Mouse (Mus musculus) CH12.LX (cell line): Measurements from ENCODE around the gene Cd83. TPM values are rescaled to one million over a fixed set of nuclear protein-coding genes. Genes with fewer than 3 reads are reported as not detected.

Experiments
- DNase-seq: peaks from one replicate; pipeline ENCODE4 v3.0.0-alpha.2; 2013; ENCODE audit errors: extremely low read depth
- H3K27ac ChIP-seq: 2 replicates; pipeline ENCODE4 v1.5.1; 2012; ENCODE audit warnings: low read depth, mild to moderate bottlenecking, control low read depth, moderate library complexity; ENCODE audit not compliant: insufficient read depth
- H3K27me3 ChIP-seq: replicated peaks from 2 replicates; pipeline ENCODE3; 2012; ENCODE audit warnings: inconsistent platforms
- H3K36me3 ChIP-seq, 2 experiments: replicated peaks in 1 of 2; 2 replicates each; pipeline versions ENCODE3 to v1.6.1; 2012; ENCODE audit warnings: inconsistent platforms in 1 of 2, low read length in 1 of 2, mild to moderate bottlenecking in 1 of 2, mixed read lengths in 1 of 2, moderate library complexity in 1 of 2; ENCODE audit not compliant: control insufficient read depth in 1 of 2, insufficient read depth in 1 of 2
- H3K4me1 ChIP-seq, 2 experiments: 2 replicates each; pipeline ENCODE4 v1.6.1; 2012; ENCODE audit warnings: inconsistent platforms in 1 of 2, moderate library complexity in 1 of 2; ENCODE audit not compliant: insufficient read depth in 2 of 2, control insufficient read depth in 1 of 2
- H3K4me2 ChIP-seq: 2 replicates; pipeline ENCODE4 v1.6.1; 2012; ENCODE audit warnings: low read depth, mild to moderate bottlenecking, control low read depth; ENCODE audit not compliant: poor library complexity, insufficient read depth, severe bottlenecking
- H3K4me3 ChIP-seq, 3 experiments: fragments of 150-350 bp in 1 of 3; sonication (generic) in 1 of 3; replicated peaks in 1 of 3; 2 replicates each; pipeline versions ENCODE3 to v1.5.1; 2011 to 2012; ENCODE audit warnings: low read depth in 2 of 3, low read length in 2 of 3, mild to moderate bottlenecking in 2 of 3, moderate library complexity in 2 of 3, control low read depth in 1 of 3, improper control_type of control experiment in 1 of 3, inconsistent platforms in 1 of 3, mixed read lengths in 1 of 3; ENCODE audit not compliant: poor library complexity in 1 of 3
- H3K79me2 ChIP-seq: replicated peaks from 2 replicates; pipeline ENCODE4 v1.6.1; 2012; ENCODE audit warnings: mild to moderate bottlenecking, moderate library complexity; ENCODE audit not compliant: control insufficient read depth, poor library complexity, insufficient read depth, severe bottlenecking; ENCODE audit errors: extremely low read depth
- H3K9ac ChIP-seq: 2 replicates; pipeline ENCODE4 v1.6.1; 2012; ENCODE audit warnings: low read depth, mild to moderate bottlenecking, control low read depth, moderate library complexity; ENCODE audit not compliant: insufficient read depth
- H3K9me3 ChIP-seq: replicated peaks from 2 replicates; pipeline ENCODE3; 2012; ENCODE audit warnings: low read length, inconsistent platforms, mixed read lengths
- BHLHE40 ChIP-seq: IDR thresholded peaks from 2 replicates; pipeline ENCODE4 v1.6.1; 2011; ENCODE audit warnings: mild to moderate bottlenecking, low read depth, low read length, improper control_type of control experiment
- CHD1 ChIP-seq: IDR thresholded peaks from 2 replicates; pipeline ENCODE4 v1.6.1; 2012; ENCODE audit warnings: low read depth, low read length, improper control_type of control experiment, inconsistent platforms
- CHD2 ChIP-seq: IDR thresholded peaks from 2 replicates; pipeline ENCODE4 v1.6.1; 2011; ENCODE audit warnings: low read length, improper control_type of control experiment
- CTCF ChIP-seq, 2 experiments: IDR thresholded peaks in 1 of 2; conservative IDR thresholded peaks in 1 of 2; 2 replicates each; pipeline ENCODE4 v1.5.1; 2011 to 2012; ENCODE audit warnings: low read depth in 2 of 2, low read length in 2 of 2, improper control_type of control experiment in 1 of 2, inconsistent platforms in 1 of 2, mild to moderate bottlenecking in 1 of 2, moderate library complexity in 1 of 2
- E2F4 ChIP-seq: IDR thresholded peaks from 2 replicates; pipeline ENCODE4 v1.6.1; 2011; ENCODE audit warnings: low read depth, low read length, improper control_type of control experiment; ENCODE audit not compliant: insufficient replicate concordance
- ELF1 ChIP-seq: IDR thresholded peaks from 2 replicates; pipeline ENCODE4 v1.6.1; 2014; ENCODE audit warnings: low read depth, mild to moderate bottlenecking, inconsistent platforms, low read length, improper control_type of control experiment
- EP300 ChIP-seq: IDR thresholded peaks from 2 replicates; pipeline ENCODE4 v1.6.1; 2011; ENCODE audit warnings: low read length, improper control_type of control experiment
- ETS1 ChIP-seq: conservative IDR thresholded peaks from 2 replicates; pipeline ENCODE4 v1.6.1; 2012; ENCODE audit warnings: low read depth, mild to moderate bottlenecking, inconsistent platforms, low read length, improper control_type of control experiment, moderate library complexity
- GABPA ChIP-seq: IDR thresholded peaks from 2 replicates; pipeline ENCODE4 v1.6.1; 2012; ENCODE audit warnings: low read depth, low read length, improper control_type of control experiment, inconsistent platforms; ENCODE audit not compliant: insufficient replicate concordance
- HCFC1 ChIP-seq: IDR thresholded peaks from 2 replicates; pipeline ENCODE4 v1.6.1; 2012; ENCODE audit warnings: low read depth, mild to moderate bottlenecking, inconsistent platforms, low read length, improper control_type of control experiment
- IRF4 ChIP-seq: IDR thresholded peaks from 2 replicates; pipeline ENCODE4 v1.6.1; 2014; ENCODE audit warnings: low read depth, mild to moderate bottlenecking, inconsistent platforms, low read length, improper control_type of control experiment
- JUN ChIP-seq: IDR thresholded peaks from 2 replicates; pipeline ENCODE4 v1.6.1; 2011; ENCODE audit warnings: low read depth, mild to moderate bottlenecking, low read length, improper control_type of control experiment, moderate library complexity; ENCODE audit not compliant: insufficient read depth
- JUND ChIP-seq: conservative IDR thresholded peaks from 2 replicates; pipeline ENCODE4 v1.6.1; 2011; ENCODE audit warnings: low read depth, low read length, improper control_type of control experiment
- KAT2A ChIP-seq: IDR thresholded peaks from 2 replicates; pipeline ENCODE4 v1.6.1; 2012; ENCODE audit warnings: low read length, improper control_type of control experiment, inconsistent platforms; ENCODE audit not compliant: insufficient replicate concordance
- MAFK ChIP-seq: IDR thresholded peaks from 2 replicates; pipeline ENCODE4 v1.6.1; 2011; ENCODE audit warnings: low read length, improper control_type of control experiment; ENCODE audit not compliant: insufficient replicate concordance
- MAX ChIP-seq: IDR thresholded peaks from 2 replicates; pipeline ENCODE4 v1.6.1; 2011; ENCODE audit warnings: low read length, improper control_type of control experiment
- MAZ ChIP-seq: IDR thresholded peaks from 2 replicates; pipeline ENCODE4 v1.6.1; 2012; ENCODE audit warnings: low read depth, mild to moderate bottlenecking, inconsistent platforms, low read length, improper control_type of control experiment, moderate library complexity
- MEF2A ChIP-seq: IDR thresholded peaks from 2 replicates; pipeline ENCODE4 v1.6.1; 2014; ENCODE audit warnings: low read depth, mild to moderate bottlenecking, inconsistent platforms, low read length, improper control_type of control experiment, borderline replicate concordance
- MXI1 ChIP-seq: IDR thresholded peaks from 2 replicates; pipeline ENCODE4 v1.6.1; 2011; ENCODE audit warnings: mild to moderate bottlenecking, low read depth, low read length, improper control_type of control experiment
- MYC ChIP-seq: IDR thresholded peaks from 2 replicates; pipeline ENCODE4 v1.6.1; 2011; ENCODE audit warnings: low read depth, mild to moderate bottlenecking, improper control_type of control experiment, low read length
- NELFE ChIP-seq: IDR thresholded peaks from 2 replicates; pipeline ENCODE4 v1.6.1; 2011; ENCODE audit warnings: low read depth, low read length, improper control_type of control experiment
- NRF1 ChIP-seq: IDR thresholded peaks from 2 replicates; pipeline ENCODE4 v1.6.1; 2014; ENCODE audit warnings: low read depth, mild to moderate bottlenecking, inconsistent platforms, low read length, improper control_type of control experiment, moderate library complexity
- PAX5 ChIP-seq: IDR thresholded peaks from 2 replicates; pipeline ENCODE4 v1.6.1; 2012; ENCODE audit warnings: low read length, inconsistent platforms, mixed read lengths
- POLR2A ChIP-seq: IDR thresholded peaks from 2 replicates; pipeline ENCODE4 v1.6.1; 2011; ENCODE audit warnings: low read depth, mild to moderate bottlenecking, improper control_type of control experiment, low read length
- POLR2AphosphoS2 ChIP-seq: IDR thresholded peaks from 2 replicates; pipeline ENCODE4 v1.6.1; 2011; ENCODE audit warnings: low read depth, low read length, improper control_type of control experiment
- RAD21 ChIP-seq: IDR thresholded peaks from 2 replicates; pipeline ENCODE4 v1.6.1; 2011; ENCODE audit warnings: low read depth, mild to moderate bottlenecking, low read length, improper control_type of control experiment, moderate library complexity
- RCOR1 ChIP-seq: conservative IDR thresholded peaks from 2 replicates; pipeline ENCODE4 v1.6.1; 2012; ENCODE audit warnings: low read depth, mild to moderate bottlenecking, inconsistent platforms, low read length, improper control_type of control experiment
- SIN3A ChIP-seq: IDR thresholded peaks from 2 replicates; pipeline ENCODE4 v1.6.1; 2012; ENCODE audit warnings: low read length, improper control_type of control experiment, inconsistent platforms
- SMC3 ChIP-seq: IDR thresholded peaks from 2 replicates; pipeline ENCODE4 v1.6.1; 2011; ENCODE audit warnings: low read depth, low read length, improper control_type of control experiment
- TBP ChIP-seq: conservative IDR thresholded peaks from 2 replicates; pipeline ENCODE4 v1.6.1; 2011; ENCODE audit warnings: low read depth, low read length, improper control_type of control experiment
- TCF12 ChIP-seq: IDR thresholded peaks from 2 replicates; pipeline ENCODE4 v1.6.1; 2014; ENCODE audit warnings: low read depth, mild to moderate bottlenecking, inconsistent platforms, low read length, improper control_type of control experiment
- UBTF ChIP-seq: IDR thresholded peaks from 2 replicates; pipeline ENCODE4 v1.6.1; 2012; ENCODE audit warnings: low read depth, mild to moderate bottlenecking, inconsistent platforms, low read length, improper control_type of control experiment, moderate library complexity
- USF1 ChIP-seq: IDR thresholded peaks from 2 replicates; pipeline ENCODE4 v1.6.1; 2014; ENCODE audit warnings: low read depth, mild to moderate bottlenecking, inconsistent platforms, low read length, improper control_type of control experiment
- USF2 ChIP-seq: conservative IDR thresholded peaks from 2 replicates; pipeline ENCODE4 v1.6.1; 2011; ENCODE audit warnings: low read depth, low read length, improper control_type of control experiment
- ZC3H11A ChIP-seq: IDR thresholded peaks from 2 replicates; pipeline ENCODE4 v1.6.1; 2012; ENCODE audit warnings: low read depth, mild to moderate bottlenecking, inconsistent platforms, low read length, improper control_type of control experiment
- ZKSCAN1 ChIP-seq: IDR thresholded peaks from 2 replicates; pipeline ENCODE4 v1.6.1; 2012; ENCODE audit warnings: low read depth, inconsistent platforms, low read length, improper control_type of control experiment, borderline replicate concordance
- ZMIZ1 ChIP-seq: IDR thresholded peaks from 2 replicates; pipeline ENCODE4 v1.6.1; 2012; ENCODE audit warnings: low read depth, mild to moderate bottlenecking, inconsistent platforms, low read length, improper control_type of control experiment
- ZNF384 ChIP-seq: IDR thresholded peaks from 2 replicates; pipeline ENCODE4 v1.6.1; 2012; ENCODE audit warnings: low read depth, low read length, improper control_type of control experiment, inconsistent platforms
- dilution Hi-C: fragments of 300-500 bp; cut with MboI; formaldehyde crosslinking; loops from 2 replicates; pipeline ENCODE4 v1.14.3; 2020; ENCODE audit warnings: low sequenced_read_pairs; ENCODE audit not compliant: extremely low pct_unique_long_range_greater_than_20kb, extremely low pct_ligation_motif_present
- in situ Hi-C: fragments of 300-500 bp; cut with MboI; formaldehyde crosslinking; loops from 3 replicates; pipeline ENCODE4 v1.14.3; 2019; ENCODE audit warnings: low sequenced_read_pairs, low pct_ligation_motif_present, low pct_unique_long_range_greater_than_20kb, mixed read lengths
- polyA plus RNA-seq: library from polyadenylated mRNA; unstranded; fragments of >175 nt; gene quantifications from 2 replicates; pipeline ENCODE4 v1.2.1, GENCODE M21; 2012; ENCODE audit warnings: low read depth; ENCODE audit not compliant: insufficient read length
- total RNA-seq, 2 experiments: library from RNA; depleted of rRNA; stranded (reverse); fragments of 300-350 nt in 1 of 2; fragments of >200 nt in 1 of 2; gene quantifications; 2 replicates each; pipeline ENCODE4 v1.2.3; 2012 to 2014

Cd83 gene
- total and polyA plus RNA-seq, 3 experiments: 109 to 298 (median 129) TPM

- H3K9ac ChIP-seq: peak overlapping the region; percentile 69; the same call in 1 of the 2 replicates
- H3K4me2 ChIP-seq: peak overlapping the region; percentile 90
- dilution Hi-C loops (no loop called here), in situ Hi-C loops (no loop called here)
- TF ChIP-seq MAX: no peak
- TF ChIP-seq TCF12: peak; percentile 49; the same call in 1 of the 2 replicates
- TF ChIP-seq MAFK: peak; percentile 58; the same call in 1 of the 2 replicates
- no peak; the same call in 1 of the 2 replicates for TF ChIP-seq TBP
- peak; percentile 87 for TF ChIP-seq ZNF384
- no peak for TF ChIP-seq USF1
- no peak for TF ChIP-seq GABPA
- no peak for TF ChIP-seq UBTF
- no peak for TF ChIP-seq PAX5
- no peak for TF ChIP-seq ZKSCAN1
- no peak for TF ChIP-seq KAT2A
- TF ChIP-seq ZMIZ1: no peak
- TF ChIP-seq EP300: peak; percentile 85
- TF ChIP-seq ZC3H11A: no peak
- peak; percentile 37; the same call in 1 of the 2 replicates for TF ChIP-seq SIN3A
- no peak for TF ChIP-seq SMC3
- TF ChIP-seq JUN: no peak
- TF ChIP-seq E2F4: no peak
- TF ChIP-seq JUND: no peak; the same call in 1 of the 2 replicates
- TF ChIP-seq ETS1: peak; percentile 40
- TF ChIP-seq CHD1: 0 out of 2 replicates have a peak, but pooled peaks have one; percentile 57
- TF ChIP-seq RCOR1: no peak
- TF ChIP-seq NELFE: no peak
- TF ChIP-seq MYC: 0 out of 2 replicates have a peak, but pooled peaks have one; percentile 41
- no peak for TF ChIP-seq CTCF (conservative IDR thresholded peaks at IDR 0.05 in 1 of 2, IDR thresholded peaks at IDR 0.05 in 1 of 2; ENCODE audit: low read depth in 2 of 2, low read length in 2 of 2)
- TF ChIP-seq MXI1: no peak; the same call in 1 of the 2 replicates
- TF ChIP-seq BHLHE40: peak; percentile 73
- TF ChIP-seq NRF1: no peak
- TF ChIP-seq MAZ: 0 out of 2 replicates have a peak, but pooled peaks have one; percentile 15
- no peak for TF ChIP-seq USF2
- peak; percentile 66 for TF ChIP-seq IRF4
- no peak for TF ChIP-seq POLR2A
- no peak for TF ChIP-seq CHD2
- no peak; the same call in 1 of the 2 replicates for TF ChIP-seq HCFC1
- no peak for TF ChIP-seq RAD21
- TF ChIP-seq MEF2A: peak; percentile 50; the same call in 1 of the 2 replicates
- TF ChIP-seq ELF1: no peak
- TF ChIP-seq POLR2AphosphoS2: no peak
- TF ChIP-seq, all 38 proteins: peak for 12
- Histone ChIP-seq H3K27ac (peak overlapping the region; percentile 100), H3K4me3 (no peak overlapping the region), H3K9me3 (no peaks in the 10 kb centered on the region), H3K27me3 (no peaks in the 10 kb centered on the region), H3K36me3 (no peaks in the 10 kb centered on the region), H3K4me1 (peaks cover 37 to 68% of the 10 kb centered on the region in 2 experiments), H3K79me2 (no peaks in the 10 kb centered on the region)
- DNase-seq: peak; percentile 63
Measured at GRCm38 (mm10) chr13:43778971-43779370, 5.6 kb upstream of the Cd83 start.
